Mouse (Mus musculus) CD8-positive naive resting alpha-beta T cell, adult 2 months (primary cell): Measurements from ENCODE around the gene Nme4.
"Not testable (repeated sequence)": the region's sequence is repeated elsewhere in the genome, so short reads cannot be mapped to it uniquely, and the experiment has no call there.

ENCODE experiments used
- DNase-seq, 2 experiments: peaks; one replicate each; pipeline ENCODE4 v3.0.0; 2022; ENCODE audit warnings: low read depth in 2 of 2, low spot score in 2 of 2

Nme4 gene

GRCm38 (mm10) chr17:26114461-26114860 lies 19.1 kb upstream of the Nme4 start:
- not testable (repeated sequence) for DNase-seq

- no peak for DNase-seq
Observed at GRCm38 (mm10) chr17:26114061-26114460, 18.7 kb upstream of the Nme4 start.

GRCm38 (mm10) chr17:26113181-26113948 lies 18.0 kb upstream of the Nme4 start, which contains the start of gene Tmem8:
Gene Tmem8, plus strand, starts transcription at chr17:26113299.
- peak; percentile 72 to 78 for DNase-seq

GRCm38 (mm10) chr17:26112751-26113150 lies 17.3 kb upstream of the Nme4 start:
- no peak for DNase-seq

GRCm38 (mm10) chr17:26111722-26112121 lies 16.3 kb upstream of the Nme4 start:
- no peak for DNase-seq

GRCm38 (mm10) chr17:26111024-26111423 lies 15.6 kb upstream of the Nme4 start:
- DNase-seq, result no peak

- no peak for DNase-seq
Observed at GRCm38 (mm10) chr17:26110156-26110555, 14.8 kb upstream of the Nme4 start.

GRCm38 (mm10) chr17:26105619-26106018 lies 10.2 kb upstream of the Nme4 start:
- no peak for DNase-seq

- no peak for DNase-seq
Observed at GRCm38 (mm10) chr17:26101478-26101877, 6.1 kb upstream of the Nme4 start.

- DNase-seq, result no peak
Observed at GRCm38 (mm10) chr17:26100166-26100565, 4.8 kb upstream of the Nme4 start.

GRCm38 (mm10) chr17:26099316-26099715 lies 3.9 kb upstream of the Nme4 start:
- peak in 1 of 2 experiments; percentile 33 for DNase-seq

GRCm38 (mm10) chr17:26098461-26098860 lies 3.1 kb upstream of the Nme4 start:
- no peak for DNase-seq

- no peak for DNase-seq
Observed at GRCm38 (mm10) chr17:26094531-26095110, 781 bp downstream of the Nme4 start.

- peak; percentile 78 to 88 for DNase-seq
Observed at GRCm38 (mm10) chr17:26089905-26090632, 5.3 kb downstream of the Nme4 start, which contains the start of gene Decr2. Gene Decr2, minus strand, starts transcription at chr17:26090337.

- no peak for DNase-seq
Observed at GRCm38 (mm10) chr17:26087059-26087564, 8.3 kb downstream of the Nme4 start.

- DNase-seq, result no peak
Observed at GRCm38 (mm10) chr17:26080867-26081266, 14.5 kb downstream of the Nme4 start.

GRCm38 (mm10) chr17:26078851-26079250 lies 16.6 kb downstream of the Nme4 start:
- no peak for DNase-seq

GRCm38 (mm10) chr17:26075246-26075645 lies 20.2 kb downstream of the Nme4 start:
- no peak for DNase-seq

GRCm38 (mm10) chr17:26070136-26070535 lies 25.3 kb downstream of the Nme4 start:
- DNase-seq, result no peak

- DNase-seq, result peak; percentile 54 to 74
Observed at GRCm38 (mm10) chr17:26068831-26069739, 26.3 kb downstream of the Nme4 start, which contains the start of gene Rab11fip3. Gene Rab11fip3, minus strand, starts transcription at chr17:26069555.
